Mouse (Mus musculus): Measurements from ENCODE around the gene Peli2. TPM values are rescaled to one million over a fixed set of nuclear protein-coding genes. Genes with fewer than 3 reads are reported as not detected.
A peak's percentile ranks its signal among the peaks of the same experiment; 100 is the strongest.

The Peli2 gene
- polyA plus RNA-seq, 1 experiment from 2014 or later: 3.5 TPM

GRCm38 (mm10) chr14:48171268-48171667 lies 50.6 kb downstream of the Peli2 start:
- Histone ChIP-seq H3K27me3 (replicated peaks; ENCODE audit: control insufficient read depth, insufficient read depth, low read length) (no peaks in the 10 kb centered on the region), H3K9me3 (ENCODE audit: control insufficient read depth, low read length) (no peaks in the 10 kb centered on the region)
- 65% methylated on average over 12 of the region's 12 CpGs for WGBS

GRCm38 (mm10) chr14:48172026-48172425 lies 51.4 kb downstream of the Peli2 start:
- 24% methylated on average over 8 of the region's 8 CpGs for WGBS
- no peaks in the 10 kb centered on the region for H3K36me3 ChIP-seq (ENCODE audit: control insufficient read depth, insufficient read depth, low read length)
- peaks cover 7% of the 10 kb centered on the region; the same call in 1 of the 2 replicates for H3K4me1 ChIP-seq (ENCODE audit: control insufficient read depth, insufficient read depth, low read length)
- no peak overlapping the region for H3K4me2 ChIP-seq (ENCODE audit: low read depth, low read length)
- peak; percentile 82 for ATAC-seq
- H3K9me3 ChIP-seq (ENCODE audit: control insufficient read depth, low read length): no peaks in the 10 kb centered on the region
- H3K27ac ChIP-seq (ENCODE audit: low read length): no peak overlapping the region
- no peak overlapping the region for H3K4me3 ChIP-seq (ENCODE audit: low read length)
- H3K9ac ChIP-seq (ENCODE audit: low read depth, low read length): no peak overlapping the region
- H3K27me3 ChIP-seq (replicated peaks; ENCODE audit: control insufficient read depth, insufficient read depth, low read length): no peaks in the 10 kb centered on the region

More at GRCm38 (mm10) chr14:48171268-48171667, 50.6 kb downstream of the Peli2 start:
- no peak overlapping the region for H3K4me3 ChIP-seq (ENCODE audit: low read length)
- no peak overlapping the region for H3K27ac ChIP-seq (ENCODE audit: low read length)
- no peak overlapping the region for H3K4me2 ChIP-seq (ENCODE audit: low read depth, low read length)
- H3K36me3 ChIP-seq (ENCODE audit: control insufficient read depth, insufficient read depth, low read length): no peaks in the 10 kb centered on the region
- H3K4me1 ChIP-seq (ENCODE audit: control insufficient read depth, insufficient read depth, low read length): peaks cover 9% of the 10 kb centered on the region; the same call in 1 of the 2 replicates
- no peak for ATAC-seq
- H3K9ac ChIP-seq (ENCODE audit: low read depth, low read length): no peak overlapping the region

GRCm38 (mm10) chr14:48172876-48173275 lies 52.3 kb downstream of the Peli2 start:
- Histone ChIP-seq H3K27me3 (replicated peaks; ENCODE audit: control insufficient read depth, insufficient read depth, low read length) (no peaks in the 10 kb centered on the region), H3K4me2 (ENCODE audit: low read depth, low read length) (no peak overlapping the region), H3K9me3 (ENCODE audit: control insufficient read depth, low read length) (no peaks in the 10 kb centered on the region), H3K4me3 (ENCODE audit: low read length) (no peak overlapping the region), H3K9ac (ENCODE audit: low read depth, low read length) (no peak overlapping the region), H3K27ac (ENCODE audit: low read length) (no peak overlapping the region), H3K36me3 (ENCODE audit: control insufficient read depth, insufficient read depth, low read length) (no peaks in the 10 kb centered on the region), H3K4me1 (ENCODE audit: control insufficient read depth, insufficient read depth, low read length) (peaks cover 7% of the 10 kb centered on the region; the same call in 1 of the 2 replicates)
- ATAC-seq: no peak
- WGBS: 85% methylated on average over 8 of the region's 8 CpGs

GRCm38 (mm10) chr14:48173840-48174239 lies 53.2 kb downstream of the Peli2 start:
- 57% methylated on average over 9 of the region's 9 CpGs for WGBS
- no peaks in the 10 kb centered on the region for H3K9me3 ChIP-seq (ENCODE audit: control insufficient read depth, low read length)
- no peak overlapping the region for H3K4me2 ChIP-seq (ENCODE audit: low read depth, low read length)
- ATAC-seq: no peak
- H3K27me3 ChIP-seq (replicated peaks; ENCODE audit: control insufficient read depth, insufficient read depth, low read length): no peaks in the 10 kb centered on the region
- H3K36me3 ChIP-seq (ENCODE audit: control insufficient read depth, insufficient read depth, low read length): no peaks in the 10 kb centered on the region
- H3K9ac ChIP-seq (ENCODE audit: low read depth, low read length): no peak overlapping the region
- no peak overlapping the region for H3K27ac ChIP-seq (ENCODE audit: low read length)
- H3K4me1 ChIP-seq (ENCODE audit: control insufficient read depth, insufficient read depth, low read length): peaks cover 7% of the 10 kb centered on the region; the same call in 1 of the 2 replicates
- no peak overlapping the region for H3K4me3 ChIP-seq (ENCODE audit: low read length)

GRCm38 (mm10) chr14:48174356-48174755 lies 53.7 kb downstream of the Peli2 start:
- WGBS: 76% methylated on average over 4 of the region's 4 CpGs
- Histone ChIP-seq H3K36me3 (ENCODE audit: control insufficient read depth, insufficient read depth, low read length) (no peaks in the 10 kb centered on the region), H3K9me3 (ENCODE audit: control insufficient read depth, low read length) (no peaks in the 10 kb centered on the region), H3K27ac (ENCODE audit: low read length) (no peak overlapping the region), H3K4me3 (ENCODE audit: low read length) (no peak overlapping the region), H3K4me2 (ENCODE audit: low read depth, low read length) (no peak overlapping the region), H3K4me1 (ENCODE audit: control insufficient read depth, insufficient read depth, low read length) (peaks cover 7% of the 10 kb centered on the region; the same call in 1 of the 2 replicates), H3K9ac (ENCODE audit: low read depth, low read length) (no peak overlapping the region), H3K27me3 (replicated peaks; ENCODE audit: control insufficient read depth, insufficient read depth, low read length) (no peaks in the 10 kb centered on the region)
- no peak for ATAC-seq

- 80% methylated on average over 8 of the region's 8 CpGs for WGBS
- Histone ChIP-seq H3K4me2 (ENCODE audit: low read depth, low read length) (no peak overlapping the region), H3K4me3 (ENCODE audit: low read length) (no peak overlapping the region), H3K27me3 (replicated peaks; ENCODE audit: control insufficient read depth, insufficient read depth, low read length) (no peaks in the 10 kb centered on the region), H3K27ac (ENCODE audit: low read length) (no peak overlapping the region), H3K36me3 (ENCODE audit: control insufficient read depth, insufficient read depth, low read length) (no peaks in the 10 kb centered on the region), H3K9ac (ENCODE audit: low read depth, low read length) (no peak overlapping the region), H3K9me3 (ENCODE audit: control insufficient read depth, low read length) (no peaks in the 10 kb centered on the region), H3K4me1 (ENCODE audit: control insufficient read depth, insufficient read depth, low read length) (peaks cover 7% of the 10 kb centered on the region; the same call in 1 of the 2 replicates)
- ATAC-seq: no peak
These were observed 54.5 kb downstream of the Peli2 start for GRCm38 (mm10) chr14:48175115-48175514.

- WGBS: 74% methylated on average over 15 of the region's 15 CpGs
- no peak overlapping the region for H3K27ac ChIP-seq (ENCODE audit: low read length)
- H3K4me1 ChIP-seq (ENCODE audit: control insufficient read depth, insufficient read depth, low read length): no peaks in the 10 kb centered on the region
- H3K27me3 ChIP-seq (replicated peaks; ENCODE audit: control insufficient read depth, insufficient read depth, low read length): no peaks in the 10 kb centered on the region
- H3K36me3 ChIP-seq (ENCODE audit: control insufficient read depth, insufficient read depth, low read length): no peaks in the 10 kb centered on the region
- H3K9ac ChIP-seq (ENCODE audit: low read depth, low read length): no peak overlapping the region
- H3K4me3 ChIP-seq (ENCODE audit: low read length): no peak overlapping the region
- ATAC-seq: no peak
- H3K9me3 ChIP-seq (ENCODE audit: control insufficient read depth, low read length): no peaks in the 10 kb centered on the region
- no peak overlapping the region for H3K4me2 ChIP-seq (ENCODE audit: low read depth, low read length)
These were observed 57.8 kb downstream of the Peli2 start for GRCm38 (mm10) chr14:48178304-48178995.

- no peak for ATAC-seq
- Histone ChIP-seq H3K27me3 (replicated peaks; ENCODE audit: control insufficient read depth, insufficient read depth, low read length) (no peaks in the 10 kb centered on the region), H3K4me3 (ENCODE audit: low read length) (no peak overlapping the region), H3K9me3 (ENCODE audit: control insufficient read depth, low read length) (no peaks in the 10 kb centered on the region), H3K4me2 (ENCODE audit: low read depth, low read length) (no peak overlapping the region), H3K4me1 (ENCODE audit: control insufficient read depth, insufficient read depth, low read length) (no peaks in the 10 kb centered on the region), H3K27ac (ENCODE audit: low read length) (no peak overlapping the region), H3K9ac (ENCODE audit: low read depth, low read length) (no peak overlapping the region), H3K36me3 (ENCODE audit: control insufficient read depth, insufficient read depth, low read length) (no peaks in the 10 kb centered on the region)
- 71% methylated on average over 8 of the region's 8 CpGs for WGBS
These were observed 58.4 kb downstream of the Peli2 start for GRCm38 (mm10) chr14:48179021-48179420.

- Histone ChIP-seq H3K9me3 (ENCODE audit: control insufficient read depth, low read length) (no peaks in the 10 kb centered on the region), H3K4me1 (ENCODE audit: control insufficient read depth, insufficient read depth, low read length) (peaks cover 9% of the 10 kb centered on the region; the same call in 1 of the 2 replicates), H3K4me3 (ENCODE audit: low read length) (no peak overlapping the region), H3K27me3 (replicated peaks; ENCODE audit: control insufficient read depth, insufficient read depth, low read length) (no peaks in the 10 kb centered on the region), H3K36me3 (ENCODE audit: control insufficient read depth, insufficient read depth, low read length) (no peaks in the 10 kb centered on the region), H3K27ac (ENCODE audit: low read length) (no peak overlapping the region), H3K4me2 (ENCODE audit: low read depth, low read length) (no peak overlapping the region), H3K9ac (ENCODE audit: low read depth, low read length) (no peak overlapping the region)
- ATAC-seq: no peak
- 79% methylated on average over 6 of the region's 6 CpGs for WGBS
These were observed 65.7 kb downstream of the Peli2 start for GRCm38 (mm10) chr14:48186302-48186701.

Measured in intestine, embryonic 16.5 days (tissue).